Mouse (Mus musculus) intestine, postnatal 0 days (tissue): ENCODE measurements around the gene Gna11. TPM values are rescaled to one million over a fixed set of nuclear protein-coding genes. Genes with fewer than 3 reads are reported as not detected.

ENCODE experiments used
- ATAC-seq: fragments of 200-750 bp; cut with Nextera tagmentation; 2 replicates; pipeline ENCODE4 v1.8.0; 2017; ENCODE audit warnings: mild to moderate bottlenecking, moderate TSS enrichment, moderate library complexity
- H3K27ac ChIP-seq: fragments of 300-500 bp; sonication (generic); 2 replicates; pipeline ENCODE4 v1.5.1; 2014; ENCODE audit warnings: mild to moderate bottlenecking, low read depth, low read length, moderate library complexity
- H3K27me3 ChIP-seq: fragments of 300-500 bp; sonication (generic); replicated peaks from 2 replicates; pipeline ENCODE4 v1.6.1; 2014; ENCODE audit warnings: low read length, mixed read lengths; ENCODE audit not compliant: control insufficient read depth, insufficient read depth
- H3K36me3 ChIP-seq: fragments of 300-500 bp; sonication (generic); 2 replicates; pipeline ENCODE4 v1.6.1; 2014; ENCODE audit warnings: mild to moderate bottlenecking, moderate library complexity; ENCODE audit not compliant: control insufficient read depth, insufficient read depth
- H3K4me1 ChIP-seq: fragments of 300-500 bp; sonication (generic); replicated peaks from 2 replicates; pipeline ENCODE4 v1.6.1; 2014; ENCODE audit warnings: antibody characterized with exemption, low read length, mixed read lengths; ENCODE audit not compliant: control insufficient read depth, insufficient read depth
- H3K4me2 ChIP-seq: fragments of 300-500 bp; sonication (generic); replicated peaks from 2 replicates; pipeline ENCODE4 v1.6.1; 2014; ENCODE audit warnings: low read depth, mild to moderate bottlenecking, moderate library complexity
- H3K4me3 ChIP-seq: fragments of 300-500 bp; sonication (generic); 2 replicates; pipeline ENCODE4 v1.5.1; 2014; ENCODE audit warnings: low read depth, low read length
- H3K9ac ChIP-seq: fragments of 300-500 bp; sonication (generic); 2 replicates; pipeline ENCODE4 v1.6.1; 2014; ENCODE audit warnings: mild to moderate bottlenecking, low read depth, low read length
- H3K9me3 ChIP-seq: fragments of 300-500 bp; sonication (generic); 2 replicates; pipeline ENCODE4 v1.6.1; 2016; ENCODE audit warnings: mixed run types; ENCODE audit not compliant: control insufficient read depth
- CTCF ChIP-seq: sonication (generic); IDR thresholded peaks from 2 replicates; pipeline ENCODE4 v1.5.1; 2016; ENCODE audit warnings: low read depth, mild to moderate bottlenecking, control low read depth, antibody characterized with exemption, moderate library complexity
- WGBS: fragments of 180-500 bp; shearing (Covaris S2); extraction: QIAGEN DNeasy Blood & Tissue Kit; methylation state at CpG from one replicate; pipeline ENCODE4 v1.1.7; 2014; 5-methylcytosine and 5-hydroxymethylcytosine counted together
- polyA plus RNA-seq: library from polyadenylated mRNA; unstranded; fragments of >200 nt; fragmentation: Nextera tagmentation; extraction: Ambion mirVana; gene quantifications from 2 replicates; pipeline ENCODE4 v1.2.1, GENCODE M21; 2015

Gene Gna11
- polyA plus RNA-seq, 1 experiment from 2014 or later = 188 TPM

- no peak overlapping the region for H3K4me2 ChIP-seq
- no peaks in the 10 kb centered on the region for H3K36me3 ChIP-seq
- H3K4me3 ChIP-seq = no peak overlapping the region
- 0 out of 2 replicates have a peak, but pooled peaks cover 2% of the 10 kb centered on the region for H3K4me1 ChIP-seq
- H3K9ac ChIP-seq = no peak overlapping the region
- no peak overlapping the region for H3K27ac ChIP-seq
- no peak for ATAC-seq
- WGBS = 68% methylated on average over 3 of the region's 3 CpGs
- peak; percentile 62 for TF ChIP-seq CTCF
- no peaks in the 10 kb centered on the region for H3K9me3 ChIP-seq
- no peaks in the 10 kb centered on the region for H3K27me3 ChIP-seq
These were observed 11.3 kb upstream of the Gna11 start for GRCm38 (mm10) chr10:81556282-81556681.

- 80% methylated on average over 6 of the region's 6 CpGs for WGBS
- no peak for ATAC-seq
- TF ChIP-seq CTCF = no peak
These were observed 9.1 kb upstream of the Gna11 start for GRCm38 (mm10) chr10:81553807-81554755.

GRCm38 (mm10) chr10:81553232-81553631 is 8.2 kb upstream of the Gna11 start:
- Histone ChIP-seq H3K27ac (no peak overlapping the region), H3K9me3 (no peaks in the 10 kb centered on the region), H3K4me1 (0 out of 2 replicates have a peak, but pooled peaks cover 3% of the 10 kb centered on the region), H3K4me2 (no peak overlapping the region), H3K9ac (no peak overlapping the region), H3K27me3 (no peaks in the 10 kb centered on the region), H3K4me3 (no peak overlapping the region), H3K36me3 (no peaks in the 10 kb centered on the region)
- peak; percentile 69 for TF ChIP-seq CTCF
- no peak for ATAC-seq
- 95% methylated on average over 5 of the region's 5 CpGs for WGBS

More at GRCm38 (mm10) chr10:81553807-81554755, 9.1 kb upstream of the Gna11 start:
- Histone ChIP-seq H3K9ac (no peak overlapping the region), H3K4me3 (no peak overlapping the region), H3K9me3 (no peaks in the 10 kb centered on the region), H3K27ac (no peak overlapping the region), H3K36me3 (no peaks in the 10 kb centered on the region), H3K27me3 (no peaks in the 10 kb centered on the region), H3K4me1 (0 out of 2 replicates have a peak, but pooled peaks cover 3% of the 10 kb centered on the region), H3K4me2 (no peak overlapping the region)

- H3K4me2 ChIP-seq = 0 out of 2 replicates have a peak overlapping the region, but pooled peaks have one; percentile 3
- H3K27ac ChIP-seq = peak overlapping the region; percentile 66
- H3K27me3 ChIP-seq = no peaks in the 10 kb centered on the region
- H3K9me3 ChIP-seq = no peaks in the 10 kb centered on the region
- H3K4me1 ChIP-seq = 0 out of 2 replicates have a peak, but pooled peaks cover 5% of the 10 kb centered on the region
- 1% methylated on average over 12 of the region's 12 CpGs for WGBS
- H3K4me3 ChIP-seq = no peak overlapping the region
- no peaks in the 10 kb centered on the region for H3K36me3 ChIP-seq
- peak; percentile 93 for TF ChIP-seq CTCF
- no peak overlapping the region for H3K9ac ChIP-seq
- ATAC-seq = peak; percentile 86
These were observed 6.7 kb upstream of the Gna11 start for GRCm38 (mm10) chr10:81551597-81552102.

GRCm38 (mm10) chr10:81550257-81550656 is 5.3 kb upstream of the Gna11 start:
- 11% methylated on average over 7 of the region's 7 CpGs for WGBS
- Histone ChIP-seq H3K4me2 (no peak overlapping the region), H3K27me3 (no peaks in the 10 kb centered on the region), H3K27ac (no peak overlapping the region), H3K36me3 (no peaks in the 10 kb centered on the region), H3K9ac (no peak overlapping the region), H3K9me3 (no peaks in the 10 kb centered on the region), H3K4me3 (no peak overlapping the region), H3K4me1 (0 out of 2 replicates have a peak, but pooled peaks cover 5% of the 10 kb centered on the region)
- peak; percentile 92 for TF ChIP-seq CTCF
- no peak for ATAC-seq

GRCm38 (mm10) chr10:81548944-81549343 is 4.0 kb upstream of the Gna11 start:
- no peak for TF ChIP-seq CTCF
- 36% methylated on average over 5 of the region's 5 CpGs for WGBS

More at GRCm38 (mm10) chr10:81548944-81549343, 4.0 kb upstream of the Gna11 start:
- peak; percentile 2; the same call in 1 of the 2 replicates for ATAC-seq
- no peak overlapping the region for H3K4me2 ChIP-seq
- H3K4me1 ChIP-seq = 0 out of 2 replicates have a peak, but pooled peaks cover 5% of the 10 kb centered on the region
- no peak overlapping the region for H3K9ac ChIP-seq
- no peaks in the 10 kb centered on the region for H3K9me3 ChIP-seq
- no peaks in the 10 kb centered on the region for H3K27me3 ChIP-seq
- H3K4me3 ChIP-seq = no peak overlapping the region
- peak overlapping the region; percentile 75 for H3K27ac ChIP-seq
- no peaks in the 10 kb centered on the region for H3K36me3 ChIP-seq
